Mouse (Mus musculus) frontal cortex, postnatal 14 days (tissue): ENCODE measurements around the gene Spop.
"Not testable (repeated sequence)": the region's sequence is repeated elsewhere in the genome, so short reads cannot be mapped to it uniquely, and the experiment has no call there.

Experiments
- DNase-seq, 2 experiments: peaks; one replicate each; pipeline ENCODE4 v3.0.0; 2022; ENCODE audit warnings: low spot score in 2 of 2

Gene Spop

GRCm38 (mm10) chr11:95495883-95496282 is 82.0 kb downstream of the Spop start:
- no peak for DNase-seq

GRCm38 (mm10) chr11:95497921-95498320 is 84.0 kb downstream of the Spop start:
- no peak for DNase-seq

DNA sequence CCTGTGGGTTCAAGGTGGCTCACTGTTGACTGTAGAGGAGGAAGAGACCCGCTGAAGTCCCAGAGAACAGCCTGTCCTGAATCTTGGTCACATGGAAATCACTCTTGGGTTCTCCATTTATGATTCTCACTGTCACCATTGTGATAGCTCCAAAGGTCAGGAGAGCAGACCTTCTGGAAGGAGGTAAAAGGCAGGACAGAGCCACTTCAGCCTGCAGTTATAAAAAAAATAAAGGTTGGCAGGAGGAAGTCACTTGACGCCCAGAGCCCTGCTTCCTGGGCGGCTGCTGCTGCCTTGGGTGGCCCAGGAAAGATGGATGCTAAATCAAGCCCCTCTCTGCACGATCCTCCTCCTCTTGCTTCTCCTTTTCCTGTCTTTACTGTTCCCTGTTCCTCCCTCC is 86.5 kb downstream of the Spop start:
- no peak for DNase-seq

- DNase-seq: no peak
Measured at GRCm38 (mm10) chr11:95500836-95501235, 87.0 kb downstream of the Spop start.

DNA sequence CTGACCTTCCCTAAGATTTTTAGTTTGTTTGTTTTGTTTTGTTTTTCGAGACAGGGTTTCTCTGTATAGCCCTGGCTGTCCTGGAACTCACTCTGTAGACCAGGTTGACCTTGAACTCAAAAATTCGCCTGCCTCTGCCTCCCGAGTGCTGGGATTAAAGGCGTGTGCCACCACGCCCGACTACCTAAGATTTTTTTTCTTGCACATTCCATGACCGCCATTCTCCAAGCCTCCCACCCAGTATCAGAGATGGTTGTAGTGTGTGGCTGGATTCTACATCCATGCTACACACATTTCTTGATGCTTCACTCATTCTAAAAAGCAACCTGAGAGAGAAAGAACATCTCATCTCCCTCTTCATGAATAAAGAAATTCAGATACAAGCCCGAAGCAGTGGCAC is 87.9 kb downstream of the Spop start:
- DNase-seq: not testable (repeated sequence)

DNA sequence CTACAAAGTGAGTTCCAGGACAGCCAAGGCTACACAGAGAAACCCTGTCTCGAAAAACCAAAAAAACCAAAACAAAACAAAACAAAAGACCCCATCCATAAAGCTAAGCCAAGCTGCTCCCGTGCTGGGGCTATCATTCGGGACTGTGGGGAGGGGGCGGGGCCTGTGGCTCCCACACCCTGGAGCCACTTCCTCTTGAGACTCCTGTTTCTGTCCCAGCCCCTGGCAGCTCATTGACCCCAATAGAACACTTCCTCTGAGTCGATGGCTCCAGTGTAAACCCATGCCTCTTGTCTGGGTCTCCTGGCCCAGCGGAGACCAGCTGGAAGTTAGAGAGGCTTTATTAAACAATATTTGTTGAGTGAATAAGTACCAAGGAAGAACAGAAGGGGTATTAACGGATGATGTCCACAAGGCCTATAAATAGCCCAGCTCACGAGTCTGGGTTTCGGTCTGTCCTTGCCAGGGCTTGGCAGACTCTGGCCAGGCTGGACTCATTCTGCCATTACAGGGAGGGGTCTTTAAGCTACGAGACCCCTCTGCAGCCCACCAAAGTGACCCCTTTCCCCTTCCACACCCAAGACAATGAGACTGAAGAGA is 89.8 kb downstream of the Spop start:
- no peak for DNase-seq

DNA sequence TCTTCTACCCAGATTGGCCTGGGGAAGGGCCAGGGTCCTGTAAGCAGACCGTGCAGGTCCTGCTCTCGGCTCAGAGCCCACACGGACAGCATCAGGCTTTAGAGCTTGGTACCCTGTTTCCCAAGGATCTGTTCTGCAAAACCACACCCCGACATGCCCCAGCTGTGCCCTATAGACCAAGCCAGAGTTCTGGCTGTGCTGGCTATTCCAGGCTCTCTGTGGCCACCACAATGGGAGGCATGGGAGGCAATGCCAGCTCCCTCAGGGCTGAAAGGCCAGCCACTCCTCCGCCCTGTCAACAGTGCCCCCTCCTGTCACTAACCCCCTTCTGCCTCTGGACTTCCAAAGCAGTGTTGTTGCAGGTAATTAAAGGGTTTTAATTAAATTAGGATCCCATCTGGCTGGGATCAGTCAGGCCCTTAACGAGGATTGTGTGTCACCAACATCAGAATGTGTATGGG is 90.4 kb downstream of the Spop start:
- no peak for DNase-seq

DNA sequence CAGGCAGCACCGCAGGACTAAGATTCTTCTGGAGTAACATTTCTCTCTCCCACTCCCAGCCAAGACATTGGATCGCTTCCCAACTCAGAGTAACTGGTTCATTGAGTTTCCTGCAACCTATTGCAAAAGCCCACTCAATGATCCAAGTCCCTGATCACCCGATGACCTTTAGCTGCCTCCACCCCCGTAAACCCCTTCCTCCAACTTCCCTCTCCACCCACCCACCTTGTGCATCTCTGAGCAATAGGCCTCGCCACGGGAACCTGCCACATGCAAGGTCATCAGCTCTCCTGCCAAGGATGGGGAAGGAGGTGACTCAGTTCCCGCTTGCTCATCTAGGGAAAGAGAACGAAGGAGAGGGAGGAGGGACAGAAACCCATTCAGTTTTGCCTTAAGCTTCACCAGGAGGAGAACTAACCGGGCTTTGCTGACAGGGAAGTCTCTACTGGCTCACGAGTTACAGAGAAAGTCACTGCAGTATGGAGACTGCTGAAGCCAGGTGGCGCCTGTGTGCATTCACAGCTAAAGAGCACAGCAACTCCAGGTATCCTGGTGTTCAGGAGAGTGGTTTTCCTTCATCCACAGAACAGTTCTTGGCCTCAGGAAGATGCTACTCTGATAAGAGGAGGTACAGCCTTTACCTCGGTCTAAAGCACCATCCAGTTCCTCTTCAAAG is 93.3 kb downstream of the Spop start:
- DNase-seq: no peak

GRCm38 (mm10) chr11:95507785-95508184 is 93.9 kb downstream of the Spop start:
- no peak for DNase-seq

DNA sequence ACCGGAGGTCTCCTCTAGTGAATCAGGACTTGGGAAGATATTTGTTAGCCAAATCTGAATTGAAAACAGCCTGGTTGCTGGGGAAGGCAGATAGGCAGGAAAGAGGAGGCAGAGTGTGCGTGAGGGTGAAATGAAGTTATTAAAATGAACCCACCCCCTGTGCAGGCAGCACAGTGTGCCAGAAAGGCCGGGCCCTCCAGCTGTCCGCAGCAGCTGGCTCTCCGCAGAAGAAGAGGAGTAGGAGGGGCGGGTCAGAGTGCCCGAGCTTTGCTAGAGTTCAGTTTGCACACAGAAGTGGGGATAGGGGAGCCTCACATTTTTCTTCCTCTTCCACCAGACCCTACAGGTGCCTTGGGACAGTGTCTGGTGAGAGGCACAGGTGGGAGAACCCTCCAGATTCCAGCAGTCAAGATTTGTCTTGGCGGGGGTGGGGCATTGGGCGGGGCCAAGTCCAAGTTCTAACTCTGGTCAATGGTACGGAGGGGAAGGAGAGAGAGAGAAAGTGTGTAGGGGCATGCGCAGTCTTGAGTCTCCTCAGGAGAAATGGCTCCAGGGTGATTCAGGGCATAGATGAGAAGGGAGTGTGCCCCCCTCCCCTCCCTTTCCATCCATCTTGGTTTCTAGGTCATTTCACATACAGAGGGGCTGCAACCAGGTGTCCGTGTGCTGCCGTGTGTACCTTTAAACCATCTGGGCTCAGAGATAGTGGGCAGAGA is 94.5 kb downstream of the Spop start:
- no peak for DNase-seq

- DNase-seq: no peak
Measured at GRCm38 (mm10) chr11:95509126-95509717, 95.3 kb downstream of the Spop start.

DNA sequence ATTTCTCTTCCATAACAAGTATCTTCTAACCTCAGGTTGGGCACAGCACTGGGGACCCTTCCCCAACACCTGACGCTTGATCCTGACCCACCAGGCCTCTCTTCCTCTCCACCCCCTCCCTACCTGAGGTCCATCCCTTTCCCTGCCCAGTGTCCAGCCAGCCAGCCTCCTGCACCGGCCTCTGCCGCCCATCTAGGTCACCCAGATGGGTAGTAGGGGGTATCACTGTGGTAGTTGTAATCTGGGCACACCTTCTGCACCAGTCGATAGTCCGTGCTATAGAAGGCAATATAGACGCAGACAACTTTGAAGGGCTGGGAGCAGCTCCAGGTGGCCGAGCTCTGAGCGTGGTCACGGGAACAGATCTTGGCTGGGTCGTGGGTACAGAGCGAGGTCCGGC is 96.8 kb downstream of the Spop start:
- no peak for DNase-seq

DNA sequence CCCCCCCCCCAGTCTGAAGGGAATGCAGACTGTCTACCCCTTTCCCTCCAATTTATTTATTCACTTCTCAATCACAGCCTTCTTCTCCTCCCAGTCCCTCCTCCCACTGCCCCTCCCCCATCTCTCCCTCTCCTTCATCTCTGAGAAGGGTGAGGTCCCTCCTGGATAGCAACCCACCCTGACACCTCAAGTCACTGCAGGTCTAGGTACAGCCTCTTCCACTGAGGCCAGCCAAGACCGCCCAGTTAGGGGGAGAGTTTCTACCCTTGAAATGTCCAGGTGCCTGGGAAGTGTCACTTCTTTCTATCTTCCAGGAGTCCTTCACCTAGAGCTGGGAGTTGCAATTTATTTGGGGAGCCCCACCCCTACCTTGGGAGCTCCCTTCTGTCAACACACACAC is 98.0 kb downstream of the Spop start:
- DNase-seq: no peak

- DNase-seq: no peak
Measured at GRCm38 (mm10) chr11:95512383-95512782, 98.5 kb downstream of the Spop start.

DNA sequence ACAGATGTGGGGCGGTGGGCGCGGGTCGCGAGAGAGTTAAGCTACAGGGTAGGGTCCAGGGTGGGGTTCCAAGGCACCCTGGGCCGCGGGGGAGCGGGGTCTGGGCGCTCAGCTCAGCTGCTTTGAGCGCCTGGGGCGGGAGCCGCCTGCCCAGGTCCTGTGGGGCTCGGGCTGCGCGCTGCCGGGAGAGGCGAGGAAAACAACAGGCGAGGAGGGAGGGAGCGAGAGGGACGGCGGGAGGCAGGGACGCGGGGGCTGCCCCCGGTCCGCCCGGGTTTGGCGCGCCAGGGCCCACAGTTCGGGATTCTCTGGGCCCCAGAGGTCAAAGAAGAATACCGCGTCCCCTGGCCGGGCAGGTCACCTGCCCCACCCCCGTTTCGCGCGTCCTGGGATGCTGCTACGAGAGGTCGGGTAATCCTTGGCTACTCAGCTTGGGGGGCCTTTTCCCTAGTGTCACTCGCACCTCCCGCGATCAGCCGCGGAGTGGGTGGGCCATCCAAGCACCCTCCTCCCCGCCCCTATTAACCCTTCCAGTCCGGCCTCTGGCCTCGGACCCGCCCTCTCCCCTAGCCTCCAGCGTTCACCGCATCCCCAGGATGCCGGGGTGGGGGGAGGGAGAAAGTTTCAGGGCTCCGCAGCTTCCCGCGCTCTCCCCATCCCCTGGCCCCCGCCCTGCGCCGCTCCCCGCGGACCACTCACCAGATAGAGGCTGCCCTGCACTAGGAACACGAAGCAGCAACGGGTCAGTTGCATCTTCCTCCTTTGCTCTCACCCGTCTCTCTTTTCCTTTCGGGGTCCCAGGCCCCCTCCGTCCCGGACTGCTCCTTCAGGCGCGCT is 99.8 kb downstream of the Spop start:
- DNase-seq: no peak

- DNase-seq: peak in 1 of 2 experiments; percentile 42
Measured at GRCm38 (mm10) chr11:95514298-95514861, 100.5 kb downstream of the Spop start, which contains the start of gene Nxph3. Gene Nxph3 (minus strand): TSS chr11:95514570.

- DNase-seq: no peak
Measured at GRCm38 (mm10) chr11:95515376-95516323, 101.8 kb downstream of the Spop start.

GRCm38 (mm10) chr11:95516491-95516911 is 102.6 kb downstream of the Spop start:
- no peak for DNase-seq

GRCm38 (mm10) chr11:95517162-95517561 is 103.3 kb downstream of the Spop start:
- DNase-seq: no peak

DNA sequence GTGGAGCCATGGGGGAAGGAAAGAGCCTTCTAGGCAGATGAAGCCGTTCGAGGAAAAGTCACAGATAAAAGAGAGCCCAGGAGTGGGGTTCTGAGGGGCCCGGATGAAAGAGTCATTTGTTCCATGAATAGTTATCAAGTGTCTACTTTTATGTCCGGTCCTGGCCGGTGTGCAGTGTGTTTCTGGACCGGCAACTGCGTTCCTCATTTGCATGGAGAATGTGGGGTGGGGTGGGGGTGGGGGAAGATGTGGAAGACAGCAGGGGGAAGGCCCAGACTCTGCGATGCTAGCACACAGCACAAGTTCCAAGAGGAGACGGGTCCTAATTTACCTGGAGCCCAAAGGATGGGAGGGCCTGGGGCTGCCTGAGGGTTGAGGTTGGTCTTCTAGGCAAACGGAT is 105.4 kb downstream of the Spop start:
- no peak for DNase-seq
